Mouse (Mus musculus) lung, embryonic 16.5 days (tissue): ENCODE results near the gene Csn1s2a. TPM values are rescaled to one million over a fixed set of nuclear protein-coding genes. Genes with fewer than 3 reads are reported as not detected.

Experiments
- polyA plus RNA-seq: library from polyadenylated mRNA; unstranded; fragments of >200 nt; fragmentation: Nextera tagmentation; extraction: Ambion mirVana; gene quantifications from 2 replicates; pipeline ENCODE4 v1.2.1, GENCODE M21; 2015

Csn1s2a gene
- polyA plus RNA-seq, 1 experiment from 2014 or later: not detected

Other genes with a start within 250 kb of the Csn1s2a start
- gene Sult1b1, start 236.4 kb upstream of the Csn1s2a start, polyA plus RNA-seq: not detected in 2 replicates
- gene Sult1d1, start 205.5 kb upstream of the Csn1s2a start, polyA plus RNA-seq: 0.14 TPM in 1 of 2 replicates, not detected in the other
- gene Sult1e1, start 183.0 kb upstream of the Csn1s2a start, polyA plus RNA-seq: not detected in 2 replicates
- not detected in 2 replicates for gene Csn1s1, start 108.4 kb upstream of the Csn1s2a start, polyA plus RNA-seq
- 0.33 TPM in 1 of 2 replicates, not detected in the other for gene Csn2, start 74.9 kb upstream of the Csn1s2a start, polyA plus RNA-seq
- gene Csn1s2b, start 33.5 kb downstream of the Csn1s2a start, polyA plus RNA-seq: not detected in 2 replicates
- not detected in 2 replicates for gene Prr27, start 51.1 kb downstream of the Csn1s2a start, polyA plus RNA-seq
- not detected in 2 replicates for gene Odam, start 110.5 kb downstream of the Csn1s2a start, polyA plus RNA-seq
- not detected in 2 replicates for gene Csn3, start 151.0 kb downstream of the Csn1s2a start, polyA plus RNA-seq
- gene 2310003L06Rik, start 194.9 kb downstream of the Csn1s2a start, polyA plus RNA-seq: not detected in 2 replicates
- not detected in 2 replicates for gene Gm28434, start 194.9 kb downstream of the Csn1s2a start, polyA plus RNA-seq
- not detected in 2 replicates for gene Cabs1, start 204.9 kb downstream of the Csn1s2a start, polyA plus RNA-seq
- gene Smr3a, start 228.0 kb downstream of the Csn1s2a start, polyA plus RNA-seq: not detected in 2 replicates